Mouse (Mus musculus) limb, embryonic 14.5 days (tissue): ENCODE results near the gene Gusb. TPM values are rescaled to one million over a fixed set of nuclear protein-coding genes. Genes with fewer than 3 reads are reported as not detected.

Experiments used
- ATAC-seq: fragments of 200-750 bp; cut with Nextera tagmentation; 2 replicates; pipeline ENCODE4 v1.8.0; 2017; ENCODE audit warnings: low read depth, moderate number of reproducible peaks, moderate TSS enrichment; ENCODE audit not compliant: low FRiP score
- DNase-seq: peaks from one replicate; pipeline ENCODE4 v3.0.0-alpha.2; 2015; ENCODE audit warnings: low spot score
- H3K27ac ChIP-seq: fragments of 300-500 bp; sonication (generic); replicated peaks from 2 replicates; pipeline ENCODE4 v1.5.1; 2014; ENCODE audit warnings: low read depth, mild to moderate bottlenecking, low read length, moderate library complexity, mixed read lengths
- H3K27me3 ChIP-seq: fragments of 300-500 bp; sonication (generic); 2 replicates; pipeline ENCODE4 v1.6.1; 2014; ENCODE audit warnings: low read length, mixed read lengths; ENCODE audit not compliant: control insufficient read depth, insufficient read depth
- H3K36me3 ChIP-seq: fragments of 300-500 bp; sonication (generic); 2 replicates; pipeline ENCODE4 v1.6.1; 2014; ENCODE audit warnings: mild to moderate bottlenecking, low read length, moderate library complexity, mixed read lengths; ENCODE audit not compliant: control insufficient read depth, insufficient read depth
- H3K4me1 ChIP-seq: fragments of 300-500 bp; sonication (generic); 2 replicates; pipeline ENCODE4 v1.6.1; 2014; ENCODE audit warnings: antibody characterized with exemption, low read length, mixed read lengths; ENCODE audit not compliant: control insufficient read depth, insufficient read depth
- H3K4me2 ChIP-seq: fragments of 300-500 bp; sonication (generic); replicated peaks from 2 replicates; pipeline ENCODE4 v1.6.1; 2014; ENCODE audit warnings: low read depth, mild to moderate bottlenecking, low read length, moderate library complexity; ENCODE audit not compliant: severe bottlenecking
- H3K4me3 ChIP-seq: fragments of 300-500 bp; sonication (generic); replicated peaks from 2 replicates; pipeline ENCODE4 v1.5.1; 2014; ENCODE audit warnings: low read length
- H3K9ac ChIP-seq: fragments of 300-500 bp; sonication (generic); 2 replicates; pipeline ENCODE4 v1.6.1; 2014; ENCODE audit warnings: mild to moderate bottlenecking, low read depth, low read length, moderate library complexity; ENCODE audit not compliant: severe bottlenecking
- H3K9me3 ChIP-seq: fragments of 300-500 bp; sonication (generic); 2 replicates; pipeline ENCODE4 v1.6.1; 2016; ENCODE audit warnings: low read length; ENCODE audit not compliant: control insufficient read depth
- POLR2A ChIP-seq: fragments of 200-500 bp; IDR thresholded peaks from 2 replicates; pipeline ENCODE4 v1.8.0; 2012; ENCODE audit warnings: inconsistent platforms, mild to moderate bottlenecking, moderate library complexity, borderline replicate concordance; ENCODE audit not compliant: insufficient read depth, insufficient read length; ENCODE audit errors: extremely low read depth
- WGBS: fragments of 180-500 bp; shearing (Covaris S2); extraction: QIAGEN DNeasy Blood & Tissue Kit; methylation state at CpG from one replicate; pipeline ENCODE4 v1.1.7; 2014; 5-methylcytosine and 5-hydroxymethylcytosine counted together
- polyA plus RNA-seq, 2 experiments: library from polyadenylated mRNA; depleted of rRNA in 1 of 2; stranded (reverse) in 1 of 2; unstranded in 1 of 2; fragments of >200 nt; fragmentation: Nextera tagmentation in 1 of 2; extraction: Ambion mirVana in 1 of 2; gene quantifications; 2 replicates each; pipeline versions ENCODE4 v1.2.1 to v1.2.3; 2012 to 2014

Gusb gene
- polyA plus RNA-seq, 2 experiments, result 37.2 to 54.4 TPM

GRCm38 (mm10) chr5:130048786-130049520 is 46.1 kb upstream of the Gusb start:
- no peak overlapping the region for H3K9ac ChIP-seq
- no peak overlapping the region for H3K4me3 ChIP-seq
- H3K4me2 ChIP-seq, result no peak overlapping the region
- no peak overlapping the region for H3K27ac ChIP-seq
- no peaks in the 10 kb centered on the region for H3K9me3 ChIP-seq
- DNase-seq (no peak), ATAC-seq (0 out of 2 replicates have a peak, but pooled peaks have one; percentile 30)
- no peaks in the 10 kb centered on the region for H3K4me1 ChIP-seq
- no peaks in the 10 kb centered on the region for H3K27me3 ChIP-seq
- TF ChIP-seq POLR2A, result no peak
- 83% methylated on average over 15 of the region's 15 CpGs for WGBS
- H3K36me3 ChIP-seq, result peaks cover 59% of the 10 kb centered on the region

- no peak for DNase-seq
- H3K4me3 ChIP-seq, result no peak overlapping the region
- H3K9ac ChIP-seq, result no peak overlapping the region
- no peaks in the 10 kb centered on the region for H3K4me1 ChIP-seq
- no peaks in the 10 kb centered on the region for H3K27me3 ChIP-seq
- no peak overlapping the region for H3K27ac ChIP-seq
- peaks cover 62% of the 10 kb centered on the region for H3K36me3 ChIP-seq
- no peak for TF ChIP-seq POLR2A
- WGBS, result 75% methylated on average over 6 of the region's 6 CpGs
- ATAC-seq, result no peak
- H3K9me3 ChIP-seq, result no peaks in the 10 kb centered on the region
- no peak overlapping the region for H3K4me2 ChIP-seq
Measured at GRCm38 (mm10) chr5:130047013-130047412, 44.2 kb upstream of the Gusb start.

GRCm38 (mm10) chr5:130046589-130046988 is 43.7 kb upstream of the Gusb start:
- Histone ChIP-seq H3K4me1 (no peaks in the 10 kb centered on the region), H3K9ac (no peak overlapping the region), H3K27ac (no peak overlapping the region), H3K9me3 (no peaks in the 10 kb centered on the region), H3K4me3 (no peak overlapping the region), H3K36me3 (peaks cover 64% of the 10 kb centered on the region), H3K27me3 (no peaks in the 10 kb centered on the region), H3K4me2 (no peak overlapping the region)
- TF ChIP-seq POLR2A, result no peak
- DNase-seq (no peak), ATAC-seq (no peak)
- 75% methylated on average over 10 of the region's 10 CpGs for WGBS

GRCm38 (mm10) chr5:130046100-130046499 is 43.3 kb upstream of the Gusb start:
- no peak overlapping the region for H3K9ac ChIP-seq
- H3K36me3 ChIP-seq, result peaks cover 59% of the 10 kb centered on the region
- no peak overlapping the region for H3K27ac ChIP-seq
- DNase-seq (no peak), ATAC-seq (no peak)
- H3K4me2 ChIP-seq, result no peak overlapping the region
- H3K4me1 ChIP-seq, result no peaks in the 10 kb centered on the region
- no peak overlapping the region for H3K4me3 ChIP-seq
- no peaks in the 10 kb centered on the region for H3K27me3 ChIP-seq
- 90% methylated on average over 7 of the region's 7 CpGs for WGBS
- no peak for TF ChIP-seq POLR2A
- H3K9me3 ChIP-seq, result no peaks in the 10 kb centered on the region

- Histone ChIP-seq H3K4me3 (no peak overlapping the region), H3K9ac (no peak overlapping the region), H3K4me2 (no peak overlapping the region), H3K9me3 (no peaks in the 10 kb centered on the region), H3K4me1 (no peaks in the 10 kb centered on the region), H3K36me3 (peaks cover 66% of the 10 kb centered on the region), H3K27me3 (no peaks in the 10 kb centered on the region), H3K27ac (no peak overlapping the region)
- 71% methylated on average over 7 of the region's 7 CpGs for WGBS
- no peak for TF ChIP-seq POLR2A
- no peak for ATAC-seq
- no peak for DNase-seq
Measured at GRCm38 (mm10) chr5:130044201-130044695, 41.4 kb upstream of the Gusb start.
